Mouse (Mus musculus) G1E (cell line): ENCODE data around the gene Dgat2.

Source experiments
- CTCF ChIP-seq: IDR thresholded peaks from 2 replicates; pipeline ENCODE4 v1.5.1; 2012; ENCODE audit warnings: low read depth, low read length, inconsistent platforms, mixed read lengths
- GATA1 ChIP-seq: IDR thresholded peaks from 2 replicates; pipeline ENCODE4 v1.6.1; 2012; ENCODE audit warnings: borderline replicate concordance, low read length, inconsistent platforms, mixed read lengths
- GATA2 ChIP-seq: IDR thresholded peaks from 2 replicates; pipeline ENCODE4 v1.6.1; 2012; ENCODE audit warnings: low read depth, low read length, inconsistent platforms, borderline replicate concordance
- POLR2AphosphoS5 ChIP-seq: IDR thresholded peaks from 2 replicates; pipeline ENCODE4 v1.6.1; 2012; ENCODE audit warnings: low read depth, low read length, inconsistent platforms; ENCODE audit not compliant: insufficient replicate concordance
- TAL1 ChIP-seq: conservative IDR thresholded peaks from 2 replicates; pipeline ENCODE4 v1.6.1; 2012; ENCODE audit warnings: low read depth, low read length, inconsistent platforms, mixed read lengths

DNA sequence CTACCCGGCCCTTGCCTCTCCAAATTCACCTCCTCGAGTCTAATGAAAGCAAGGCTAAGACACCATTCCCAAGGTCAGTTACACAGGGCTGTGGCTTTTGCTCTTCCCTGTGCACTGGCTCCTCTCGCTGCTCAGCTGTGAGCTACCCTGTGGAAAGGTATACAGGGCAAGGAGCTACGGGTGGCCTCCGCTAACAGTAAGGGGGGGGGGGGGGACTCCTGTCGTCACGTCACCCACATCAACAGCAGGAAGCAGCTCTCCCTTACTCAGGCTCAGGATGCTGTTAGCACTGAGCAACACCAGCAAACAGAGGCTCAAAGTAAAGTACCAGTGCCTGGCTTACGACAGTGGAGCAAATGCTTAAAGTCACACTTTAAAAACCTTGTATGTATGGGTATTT, 29.8 kb downstream of the Dgat2 start:
- TF ChIP-seq CTCF = no peak
- no peak for TF ChIP-seq POLR2AphosphoS5
- TF ChIP-seq TAL1 = no peak
- no peak for TF ChIP-seq GATA1
- no peak for TF ChIP-seq GATA2
